Mouse (Mus musculus): ENCODE measurements around the gene Snrnp25.

Gene Snrnp25

DNA sequence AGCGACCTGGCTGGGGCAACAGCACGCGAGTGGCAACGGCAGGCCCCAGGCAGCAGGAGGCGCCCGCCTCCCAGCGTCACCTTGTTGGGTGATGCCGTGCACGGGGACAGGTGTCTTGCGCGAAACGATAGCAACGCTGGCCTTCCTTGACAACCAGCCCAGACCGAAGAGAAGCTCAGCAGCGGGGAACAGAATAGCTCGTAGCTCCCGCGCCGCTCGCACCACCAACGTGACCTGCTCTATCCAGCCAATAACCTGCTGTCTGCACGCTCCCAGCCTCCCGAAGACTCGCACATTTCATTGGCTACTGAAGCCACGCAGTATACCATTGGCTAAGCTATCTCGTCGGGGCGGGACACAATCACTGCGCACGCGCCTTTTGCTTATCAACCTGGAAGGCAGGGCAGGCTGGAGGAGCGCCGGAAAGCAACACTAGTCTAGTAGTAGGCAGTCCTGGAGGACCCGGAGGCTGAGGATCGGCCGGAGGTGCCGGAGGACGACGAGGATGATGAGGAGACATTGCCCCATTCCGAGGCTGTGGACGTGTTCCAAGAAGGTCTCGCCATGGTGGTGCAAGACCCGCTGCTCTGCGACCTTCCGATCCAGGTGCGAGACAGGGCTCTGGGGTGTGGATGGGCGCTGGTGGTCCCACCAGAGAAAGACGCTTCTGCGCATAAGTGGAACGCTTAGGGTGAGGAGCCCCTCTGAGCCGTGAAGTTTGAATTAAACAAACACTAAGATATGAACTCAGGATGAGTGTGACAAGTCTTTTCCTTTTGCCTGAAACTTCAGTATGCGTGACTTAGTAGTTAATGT is at the start of gene Snrnp25:
Gene Snrnp25, plus strand, starts transcription at position 358 of the 816 bp plus-strand sequence.
- DNase-seq (ENCODE audit: low spot score): peak; percentile 98

DNA sequence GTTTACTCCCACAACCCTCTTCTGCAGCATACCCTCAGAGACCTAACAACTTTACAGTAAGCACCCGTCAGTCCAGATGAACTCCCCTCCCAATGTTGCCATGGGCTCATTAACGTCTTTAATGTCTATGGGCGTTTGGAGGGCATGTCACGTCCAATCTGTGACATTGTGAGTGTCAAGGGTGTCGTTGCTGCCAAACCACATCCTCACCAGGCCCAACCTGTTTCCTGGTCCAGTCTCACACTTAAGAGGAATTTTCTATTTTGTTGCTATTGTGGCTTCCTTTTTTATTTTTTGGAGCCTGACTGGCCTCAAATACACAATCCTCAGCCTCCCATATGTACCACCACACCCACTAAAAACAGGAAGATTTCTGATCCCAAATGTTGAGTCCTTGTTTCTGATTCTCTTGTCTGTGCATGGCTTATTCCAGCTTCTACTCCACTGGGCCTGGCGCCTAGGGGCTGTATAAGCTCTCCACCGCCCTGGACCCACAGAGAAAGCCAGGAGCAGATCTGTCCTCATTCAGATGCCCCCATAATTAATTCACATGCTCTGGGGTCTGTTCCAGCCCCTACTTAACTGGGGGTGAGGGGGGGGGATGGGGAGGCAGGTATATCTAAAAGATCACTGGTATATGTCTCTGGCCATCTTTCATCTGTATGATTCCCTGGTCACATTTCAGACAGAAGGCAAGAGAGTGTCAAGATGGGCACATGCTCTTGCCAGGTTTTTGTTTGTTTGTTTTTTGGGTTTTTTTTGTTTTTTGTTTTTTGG is 48.2 kb upstream of the Snrnp25 start:
- no peak for DNase-seq (ENCODE audit: low spot score)

DNA sequence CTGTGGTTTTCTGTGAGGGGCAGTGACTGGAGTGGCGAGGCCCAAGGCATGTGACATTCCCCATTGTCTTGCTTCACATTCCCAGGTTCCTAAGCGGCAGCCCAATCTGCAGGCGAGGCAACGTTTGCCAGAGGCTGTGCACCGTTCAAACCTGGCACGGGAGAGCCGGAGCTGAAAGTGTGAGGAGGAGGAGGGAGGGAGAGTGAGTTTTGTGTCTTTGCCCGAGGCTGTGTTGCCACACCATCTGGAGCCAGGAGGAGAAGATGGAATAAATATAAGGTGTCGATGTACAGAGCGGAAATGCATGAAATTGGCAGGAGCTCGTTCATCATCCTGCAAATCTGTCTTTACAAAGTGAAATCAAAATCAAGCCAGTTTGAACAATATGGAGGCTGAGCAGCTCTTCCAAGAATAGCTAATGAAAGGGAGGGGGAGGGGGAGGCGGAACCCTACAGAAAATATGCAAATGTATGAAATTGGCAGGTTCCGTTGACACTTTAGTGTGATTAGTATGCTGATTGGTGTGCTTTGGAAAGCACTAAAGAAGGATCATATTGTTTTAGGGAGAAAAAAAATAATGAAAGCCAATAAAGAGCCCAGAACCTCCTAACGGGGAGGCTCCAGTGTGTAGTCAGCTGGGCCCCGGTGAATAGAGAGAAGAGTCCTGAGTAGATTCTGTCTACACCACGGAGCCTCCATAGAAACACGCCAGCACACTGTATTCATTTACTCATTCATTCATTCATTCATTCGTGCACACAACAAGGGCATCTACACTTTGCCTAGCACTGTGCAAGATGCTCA is 47.2 kb upstream of the Snrnp25 start:
- DNase-seq (ENCODE audit: low spot score): no peak

DNA sequence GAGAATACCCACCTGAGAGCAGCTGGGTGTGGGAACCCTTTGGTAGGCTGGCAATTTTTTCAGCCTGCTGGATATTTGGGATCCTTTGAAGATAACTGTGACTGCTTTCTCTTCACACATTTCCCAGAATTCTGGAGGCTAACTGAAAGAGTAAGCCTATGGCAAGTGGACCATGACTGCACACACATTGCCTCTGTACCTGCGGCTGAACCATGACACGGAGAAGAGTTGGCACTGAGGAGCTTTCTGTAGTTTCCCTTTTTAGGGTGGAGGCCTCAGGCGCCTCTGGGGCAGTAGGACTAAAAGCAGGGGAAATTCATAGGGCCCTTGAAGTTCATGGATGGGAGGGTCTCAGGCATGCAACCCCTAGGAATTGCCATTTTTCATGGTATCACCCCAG is 46.0 kb upstream of the Snrnp25 start:
- DNase-seq (ENCODE audit: low spot score): no peak

DNA sequence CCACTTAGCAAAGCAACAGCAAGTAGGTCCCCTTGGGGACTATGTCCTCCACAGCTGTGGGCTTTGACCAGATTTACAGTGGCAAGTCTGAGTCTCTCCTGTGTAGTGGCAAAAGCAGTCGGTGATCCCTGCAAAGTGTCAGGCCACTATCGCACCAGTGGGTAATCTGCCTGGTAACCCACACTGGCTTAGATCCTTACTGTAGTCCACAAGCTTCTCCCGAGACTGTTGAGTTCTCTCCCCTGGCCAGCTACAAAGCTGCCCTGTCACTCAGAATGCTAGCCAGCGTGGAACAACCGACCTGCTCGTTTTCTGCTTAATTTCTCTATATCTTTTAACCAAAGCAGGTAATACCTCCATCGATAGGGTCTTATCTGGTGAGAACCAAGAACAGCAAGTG is 44.9 kb upstream of the Snrnp25 start:
- no peak for DNase-seq (ENCODE audit: low spot score)

DNA sequence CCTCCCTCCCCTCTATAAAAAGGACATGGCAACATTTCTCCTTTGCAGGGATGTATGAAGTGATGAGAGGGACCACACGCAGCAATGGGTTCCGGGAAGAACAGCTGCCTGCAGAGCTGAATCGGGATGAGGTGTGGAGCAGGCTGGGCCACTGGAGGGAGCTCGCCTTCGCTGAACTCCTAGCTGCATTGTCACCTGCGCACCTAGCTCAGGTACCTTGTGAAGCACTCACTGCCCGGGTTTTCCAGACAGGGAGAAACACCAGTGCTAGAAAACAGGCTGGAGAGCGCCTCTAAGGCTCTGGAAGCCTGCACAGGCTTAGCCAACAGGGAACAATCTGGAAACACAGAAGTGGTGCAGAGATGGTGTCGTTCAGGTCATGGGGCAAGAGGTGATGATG is 43.7 kb upstream of the Snrnp25 start:
- peak; percentile 10 for DNase-seq (ENCODE audit: low spot score)

DNA sequence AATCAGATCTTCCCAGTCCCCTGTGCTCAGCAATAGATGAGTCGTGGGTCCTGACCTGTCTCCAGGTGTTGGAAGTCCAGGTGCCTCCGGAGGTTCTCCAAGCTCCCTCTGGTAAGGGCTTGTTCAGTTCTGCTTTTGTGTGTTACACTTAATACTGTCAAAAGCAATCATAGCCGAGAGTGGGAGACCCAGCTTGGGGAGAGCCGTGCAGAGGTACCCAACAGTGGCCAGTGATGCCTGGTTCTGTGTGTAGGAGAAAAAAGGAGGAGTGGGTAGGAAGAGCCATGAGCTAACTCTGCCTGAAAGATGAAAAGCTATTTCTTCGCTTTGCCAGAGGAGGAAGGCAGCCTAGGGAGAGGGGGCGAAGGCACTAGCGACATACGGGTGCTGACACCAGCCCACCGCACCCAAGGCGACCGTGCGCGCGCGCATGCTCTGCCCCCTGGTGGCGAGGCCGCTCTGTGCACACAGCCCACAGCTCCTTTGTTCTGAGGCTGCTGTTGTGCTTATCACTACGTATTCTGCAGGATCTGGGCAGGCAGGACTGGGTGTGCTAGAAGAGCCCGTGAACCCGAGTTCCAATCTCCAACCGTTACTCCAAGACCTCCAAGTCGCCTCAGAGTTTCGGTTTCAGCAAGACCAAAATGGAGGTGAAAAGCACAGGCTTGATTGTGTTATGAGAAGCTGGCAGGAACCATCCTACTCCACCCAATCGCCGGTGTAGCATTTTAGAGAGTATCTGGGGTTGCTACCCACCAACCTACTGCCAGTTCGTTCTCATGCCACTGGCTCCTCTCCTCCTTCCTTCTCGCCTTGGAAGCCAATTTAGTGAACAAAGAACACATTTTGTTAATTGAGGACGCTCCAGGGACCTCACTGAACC is 43.1 kb upstream of the Snrnp25 start:
- peak; percentile 50 for DNase-seq (ENCODE audit: low spot score)

DNA sequence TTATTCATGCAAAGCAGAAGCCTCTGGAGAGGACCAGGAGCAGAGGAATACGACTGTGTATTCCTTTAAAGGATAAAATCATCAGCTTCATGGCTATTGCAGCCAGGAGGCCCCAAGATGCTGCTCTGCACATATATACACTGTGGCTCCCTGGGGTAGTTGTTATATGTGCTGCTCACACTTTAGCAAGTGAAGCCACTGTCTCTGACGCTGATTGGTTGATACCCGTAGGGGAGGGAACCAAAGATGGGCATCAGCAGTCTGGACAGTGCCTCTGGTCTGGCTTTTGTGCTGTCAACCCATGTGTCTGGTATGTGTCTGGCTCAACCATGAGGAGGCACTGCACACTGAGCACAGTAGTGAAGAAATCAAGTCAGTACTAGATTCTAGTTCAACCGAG is 38.5 kb upstream of the Snrnp25 start:
- no peak for DNase-seq (ENCODE audit: low spot score)

DNA sequence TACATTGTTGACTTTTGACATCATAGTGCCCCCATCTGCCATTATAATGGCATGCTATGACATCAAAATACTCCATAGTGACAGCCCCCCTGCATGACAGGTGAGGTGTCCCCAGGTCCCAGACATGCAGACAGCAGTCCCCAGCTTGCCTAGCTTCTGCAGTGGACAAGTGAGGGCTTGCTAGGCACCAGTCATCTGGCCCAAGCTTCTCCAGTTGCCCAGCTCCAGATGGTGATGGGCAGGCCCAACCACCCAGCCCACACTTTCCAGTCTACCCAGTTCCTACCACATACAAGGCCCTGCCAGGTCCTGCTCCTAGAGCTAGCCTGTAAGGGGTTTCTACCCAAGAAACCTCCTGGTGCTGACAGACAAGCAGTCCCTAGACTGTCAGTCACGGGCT is 26.7 kb upstream of the Snrnp25 start:
- no peak for DNase-seq (ENCODE audit: low spot score)

DNA sequence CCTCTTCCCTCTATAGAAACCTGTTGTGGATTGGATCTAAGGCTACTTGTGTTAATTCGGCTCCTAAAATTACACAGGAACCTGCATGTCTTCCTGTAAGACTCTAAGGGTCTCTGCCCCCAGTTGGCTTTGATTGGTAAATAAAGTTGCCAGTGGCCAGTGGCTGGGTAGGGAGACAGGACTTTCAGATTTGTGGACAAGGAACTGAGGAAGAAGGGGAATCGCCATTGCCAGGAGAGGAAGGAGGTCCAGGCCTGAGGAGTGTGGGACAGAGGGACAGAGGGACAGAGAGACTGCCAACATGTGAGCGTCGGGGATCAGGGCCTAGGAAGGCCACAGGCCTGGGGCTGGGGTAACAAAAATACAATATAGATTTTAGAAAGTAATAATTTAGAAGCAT is 24.0 kb upstream of the Snrnp25 start:
- no peak for DNase-seq (ENCODE audit: low spot score)

DNA sequence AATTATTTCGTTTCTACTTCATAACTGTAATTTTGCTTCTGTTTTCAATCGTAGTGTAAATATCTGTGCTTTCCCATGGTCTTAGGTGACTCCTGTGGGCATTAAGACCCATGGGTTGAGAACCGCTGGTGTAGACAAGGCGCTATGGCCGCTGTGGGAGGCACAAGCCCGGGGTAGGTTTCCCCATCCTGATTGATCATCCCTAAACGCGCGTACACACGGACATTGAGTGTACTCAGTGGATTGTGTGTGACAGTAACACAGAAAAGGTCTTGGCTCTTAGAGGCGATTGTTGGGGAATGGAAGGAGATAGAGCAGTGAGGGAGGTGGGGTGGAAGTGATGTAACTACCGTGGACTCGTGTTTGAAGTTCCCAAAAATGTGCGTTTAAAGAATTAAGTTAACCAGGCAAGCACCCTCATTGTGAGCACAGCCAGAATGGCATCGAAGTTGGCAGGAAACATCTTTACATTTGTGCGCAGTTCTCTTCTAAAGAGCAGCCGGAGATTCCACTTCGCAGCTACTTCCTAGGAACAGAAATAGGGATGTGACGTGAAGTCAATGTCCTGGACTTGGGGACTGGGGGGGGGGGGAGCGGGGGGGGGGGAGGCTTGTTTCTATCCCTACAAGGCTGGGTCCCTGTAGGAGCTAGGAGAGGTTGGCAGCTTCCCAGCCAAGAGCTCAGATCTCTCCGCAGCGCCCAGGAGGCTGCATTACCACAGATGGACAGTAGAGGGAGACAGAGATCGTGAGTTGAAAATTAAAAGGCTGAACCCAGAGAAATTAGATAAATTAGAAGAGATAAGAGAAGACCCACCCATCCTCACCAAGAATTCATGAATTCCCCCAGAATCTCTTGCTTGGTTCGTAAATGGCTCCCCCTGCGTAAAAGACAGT is 23.0 kb upstream of the Snrnp25 start:
- peak; percentile 79 for DNase-seq (ENCODE audit: low spot score)

DNA sequence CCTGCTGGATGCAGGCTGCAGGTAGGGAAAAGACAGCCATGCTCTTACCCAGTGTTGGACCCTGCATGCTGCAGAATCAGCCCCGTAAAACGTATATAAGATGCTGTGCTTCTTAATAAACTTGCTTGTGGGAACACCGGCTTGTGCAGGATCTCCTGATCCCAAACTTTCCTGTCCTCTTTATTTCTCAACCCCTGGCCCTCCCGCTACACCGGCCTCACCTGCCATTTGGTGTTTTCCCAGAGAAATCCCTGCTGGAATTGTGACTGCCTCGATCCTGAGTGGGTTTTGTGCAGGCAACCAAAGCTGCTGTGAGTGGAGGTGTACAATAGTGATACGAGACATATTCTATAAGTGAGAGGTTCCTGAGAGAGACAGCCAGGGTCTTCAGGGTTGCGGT is 20.7 kb upstream of the Snrnp25 start:
- no peak for DNase-seq (ENCODE audit: low spot score)

DNA sequence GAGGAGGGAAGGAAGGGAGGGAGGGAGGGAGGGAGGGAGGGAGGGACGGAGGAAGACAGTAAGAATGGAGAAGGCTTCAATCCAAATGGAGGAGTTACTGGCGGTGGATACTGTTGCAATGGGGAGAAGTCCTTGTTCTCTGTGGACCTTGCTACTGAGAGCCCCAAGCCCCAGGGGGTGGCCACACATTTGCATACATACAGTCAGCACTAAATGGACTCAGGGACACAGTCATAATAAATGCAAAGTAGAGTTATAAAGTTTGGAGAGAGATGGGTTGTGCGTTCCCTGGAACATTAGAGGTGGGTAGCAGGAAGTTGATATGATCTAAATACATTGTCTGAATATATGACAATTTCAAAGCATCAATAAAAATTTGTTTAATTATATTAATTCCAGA is 19.2 kb upstream of the Snrnp25 start:
- no peak for DNase-seq (ENCODE audit: low spot score)

DNA sequence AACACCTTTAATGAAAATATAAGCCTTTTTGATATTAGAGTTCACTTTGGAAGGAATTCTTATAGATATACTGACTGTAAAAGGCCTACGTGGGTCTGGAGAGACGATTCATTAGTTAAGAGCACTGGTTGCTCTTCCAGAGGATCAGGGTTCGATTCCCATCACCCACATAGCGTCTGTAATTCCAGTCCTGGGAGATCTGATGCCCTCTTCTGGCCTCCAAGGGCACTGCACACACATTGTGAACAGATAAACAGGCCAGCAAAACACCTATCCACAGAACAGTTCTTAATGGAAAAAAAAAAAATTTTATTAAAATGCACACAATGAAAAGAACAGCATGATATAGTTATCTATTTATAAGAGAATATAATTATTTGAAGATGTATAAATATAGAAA is 18.0 kb upstream of the Snrnp25 start:
- no peak for DNase-seq (ENCODE audit: low spot score)

DNA sequence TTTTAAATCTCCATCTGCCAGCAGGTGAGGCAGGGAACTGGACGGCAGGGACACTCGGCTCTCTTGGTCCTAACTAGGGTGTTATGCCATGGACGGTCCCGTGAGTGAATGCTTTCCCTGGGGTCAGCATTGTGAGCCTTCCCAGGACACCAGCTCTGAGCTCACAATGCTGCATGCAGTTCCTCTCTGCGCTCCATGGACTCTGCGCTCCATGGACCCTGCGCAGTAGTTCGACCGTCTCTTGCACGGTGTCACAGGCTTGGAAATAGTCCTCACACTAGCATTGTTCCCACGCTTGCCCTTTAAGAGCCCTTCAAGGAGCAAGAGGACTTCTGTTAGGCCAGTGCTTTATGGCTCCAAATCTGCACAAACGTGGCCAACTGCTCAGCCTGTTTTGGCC is 16.3 kb upstream of the Snrnp25 start:
- no peak for DNase-seq (ENCODE audit: low spot score)

DNA sequence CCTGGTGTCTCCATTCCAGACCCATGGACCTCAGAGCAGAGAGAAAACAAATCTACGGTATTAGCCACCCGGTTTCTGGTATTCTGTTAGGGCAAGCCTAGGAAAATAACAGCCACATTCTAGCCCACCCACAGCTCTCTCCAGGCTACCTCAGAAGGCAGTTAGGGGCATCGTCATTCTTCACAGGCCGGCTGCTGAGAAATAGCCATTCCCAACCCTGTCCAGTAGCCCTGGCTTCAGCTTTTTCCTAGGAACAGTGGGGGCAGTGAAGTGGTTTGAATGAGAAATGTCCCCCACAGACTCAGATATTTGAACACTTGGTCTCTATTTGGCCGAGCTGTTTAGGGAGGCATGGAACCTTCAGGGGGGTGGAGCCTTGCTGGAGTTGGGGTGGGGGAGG is 15.8 kb upstream of the Snrnp25 start:
- DNase-seq (ENCODE audit: low spot score): no peak

DNA sequence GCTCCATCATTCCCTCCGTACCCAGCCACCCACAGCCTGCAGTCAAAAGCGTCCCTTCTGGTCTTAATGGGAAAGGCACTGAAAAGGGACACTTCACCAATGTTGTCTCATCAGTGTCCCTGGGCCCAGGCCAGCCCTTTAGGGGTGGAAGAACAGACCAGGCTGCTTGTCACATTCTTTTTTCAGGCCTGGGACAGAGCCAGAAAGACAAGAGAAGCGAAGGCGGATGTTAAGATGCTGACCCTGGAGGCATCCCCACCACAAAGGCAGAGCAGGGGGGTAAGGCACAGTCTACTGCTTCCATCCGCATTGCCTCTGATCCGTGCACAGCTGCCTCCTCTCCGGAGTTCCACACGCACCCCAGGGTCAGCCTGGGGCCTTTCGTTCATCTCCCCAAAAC is 15.1 kb upstream of the Snrnp25 start:
- DNase-seq (ENCODE audit: low spot score): no peak

DNA sequence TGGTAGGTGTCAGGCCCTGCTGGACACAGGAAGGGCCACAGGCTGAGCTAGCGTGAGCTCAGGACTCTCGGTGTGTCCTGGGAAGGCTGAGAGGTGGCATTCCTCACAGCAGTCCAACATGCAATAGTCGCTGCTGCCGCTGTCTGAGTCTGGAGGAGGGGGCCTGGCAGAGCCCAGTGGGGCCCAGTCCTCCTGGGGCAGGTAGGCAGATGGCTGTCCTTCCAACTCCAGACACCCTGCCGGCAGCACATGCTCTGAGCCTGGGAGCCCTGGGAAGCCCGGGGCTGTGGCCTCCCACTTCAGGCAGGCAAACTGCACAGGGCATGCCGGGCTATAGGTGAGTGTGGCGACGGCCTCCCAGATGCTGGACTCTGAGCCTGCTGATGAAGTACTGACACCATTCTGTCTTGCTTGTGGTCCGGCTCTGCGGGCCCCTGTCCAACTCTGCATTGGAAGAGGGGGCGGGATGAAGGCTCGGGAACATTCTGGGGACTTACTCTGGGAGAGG is 14.6 kb upstream of the Snrnp25 start:
- DNase-seq (ENCODE audit: low spot score): no peak

DNA sequence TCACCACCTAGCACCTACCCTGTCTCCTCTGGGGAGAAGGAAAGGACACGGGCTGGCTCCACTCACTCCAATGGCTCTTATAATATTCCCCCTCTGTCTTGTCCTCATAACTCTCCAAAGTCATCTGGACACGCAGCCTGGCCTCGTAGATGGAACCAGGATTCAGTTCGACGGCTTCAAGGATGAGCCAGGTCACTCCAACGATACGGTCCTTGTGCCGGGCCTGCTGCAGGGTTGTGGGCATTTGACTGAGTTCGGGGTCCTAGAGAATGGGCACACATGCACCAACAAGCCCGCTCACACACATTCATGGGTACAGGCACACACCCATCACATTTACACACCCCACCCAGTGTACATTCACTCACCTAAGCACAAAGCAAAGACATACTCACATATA is 12.1 kb upstream of the Snrnp25 start:
- no peak for DNase-seq (ENCODE audit: low spot score)

DNA sequence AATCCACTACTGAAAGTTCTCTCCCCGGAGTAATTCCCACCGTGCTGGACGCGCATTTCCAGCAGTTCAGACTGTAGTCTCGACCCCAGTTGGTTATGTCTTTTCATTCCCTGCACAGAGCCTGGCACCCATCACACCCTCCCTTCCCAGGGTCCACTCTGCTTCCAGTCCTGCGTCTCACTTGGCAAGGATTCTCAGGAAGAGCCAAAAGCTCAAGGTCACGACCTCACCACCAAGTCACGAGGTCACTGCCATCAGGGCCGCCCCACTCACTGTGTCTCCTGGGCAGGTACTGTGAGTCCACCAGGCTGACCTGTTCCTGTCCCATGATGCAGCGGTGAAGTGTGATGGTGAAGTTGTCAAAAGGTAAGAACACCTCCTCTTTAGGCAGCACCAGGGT is 11.1 kb upstream of the Snrnp25 start:
- DNase-seq (ENCODE audit: low spot score): no peak

Data from lung, postnatal 25 days (tissue).